Mouse (Mus musculus) liver, adult 2 months (tissue): ENCODE measurements at regions not wholly inside any gene's neighbourhood (a gene's known extent, or its start where the extent isn't known, plus 50 kb on each side); places are given as distances from the start of the nearest gene placed in this dataset.

Experiments
- CTCF ChIP-seq: fragments of 200-500 bp; IDR thresholded peaks from 2 replicates; pipeline ENCODE4 v1.5.1; 2011; ENCODE audit warnings: low read depth, low read length, control low read depth
- POLR2A ChIP-seq: fragments of 200-500 bp; IDR thresholded peaks from 2 replicates; pipeline ENCODE4 v1.6.1; 2011; ENCODE audit warnings: low read length, control low read depth; ENCODE audit not compliant: insufficient read depth; ENCODE audit errors: extremely low read depth

DNA sequence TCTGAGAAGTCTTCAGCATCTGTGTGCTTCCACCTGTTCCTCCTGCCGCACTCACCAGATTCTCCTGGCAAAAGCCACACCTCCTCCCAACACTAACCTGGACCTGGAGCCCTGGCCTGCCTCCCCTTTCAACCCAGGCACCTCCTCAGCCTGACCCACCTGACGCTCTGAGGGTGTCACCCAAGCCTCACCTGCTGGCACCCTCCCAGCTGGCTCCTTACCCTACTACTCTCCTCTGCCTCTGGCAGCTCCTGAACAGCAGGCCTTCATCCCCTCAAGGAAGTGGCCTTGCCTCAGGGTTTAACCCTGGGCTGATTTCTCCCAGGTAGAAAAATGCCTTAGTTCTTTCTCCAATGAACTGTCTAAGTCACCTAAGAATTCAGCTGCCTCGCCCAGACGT, 973.5 kb downstream of the 4930447A16Rik start:
- TF ChIP-seq POLR2A (no peak), CTCF (no peak)
